ENCODE assay signal across 18 mouse cellular contexts in genomic region chr16:38670621-38671390, GRCm38 (mm10). TPM values are rescaled to one million over a fixed set of nuclear protein-coding genes. Genes with fewer than 3 reads are reported as not detected.
DNase-seq lines count a peak whose midpoint lies in the region; ATAC-seq and TF ChIP-seq lines count a peak whose summit lies in the region.
"Had no signal": no experiment of that assay in that cellular context is flagged by ENCODE, and none has a peak within 500 bp of the region (broad histone marks: within the 10 kb centered on the region; RNA-seq: fewer than 3 reads in every experiment).

No protein-coding gene starts in this region.

- no peak for ATAC-seq in hindbrain, postnatal 0 days
- ATAC-seq in hindbrain, embryonic 16.5 days = no peak
- no peak for ATAC-seq in forebrain, postnatal 0 days
- ATAC-seq: CD4-positive, CD25-positive, alpha-beta regulatory T cell, adult 4 months; intestine, embryonic 15.5 days had no signal

- no peaks in the 10 kb centered on the region for H3K27me3 ChIP-seq in hindbrain, postnatal 0 days (ENCODE audit: insufficient read depth, low read length)
- H3K27me3 ChIP-seq in hindbrain, embryonic 16.5 days (replicated peaks; ENCODE audit: control insufficient read depth, insufficient read depth, low read length) = no peaks in the 10 kb centered on the region
- no peaks in the 10 kb centered on the region for H3K27me3 ChIP-seq in forebrain, postnatal 0 days (ENCODE audit: insufficient read depth, low read length)
- H3K27me3 ChIP-seq: intestine, embryonic 15.5 days; midbrain, embryonic 12.5 days; stomach, embryonic 15.5 days had no signal

- WGBS in hindbrain, postnatal 0 days = 73% methylated on average over 12 of the region's 12 CpGs
- 77% methylated on average over 12 of the region's 12 CpGs for WGBS in hindbrain, embryonic 16.5 days
- WGBS in forebrain, postnatal 0 days = 76% methylated on average over 12 of the region's 12 CpGs

- no peak for TF ChIP-seq POLR2A in brain, embryonic 14.5 days (IDR thresholded peaks at IDR 0.05; ENCODE audit: borderline replicate concordance, extremely low read depth, insufficient read depth, insufficient read length, poor library complexity, severe bottlenecking)

- H3K4me3 ChIP-seq in gastrocnemius, adult 2 months = no peak overlapping the region
- no peak overlapping the region for H3K4me3 ChIP-seq in hindbrain, postnatal 0 days (ENCODE audit: low read length)
- H3K4me3 ChIP-seq in hindbrain, embryonic 16.5 days (ENCODE audit: low read length) = no peak overlapping the region
- no peak overlapping the region for H3K4me3 ChIP-seq in forebrain, postnatal 0 days (ENCODE audit: low read depth, low read length)
- H3K4me3 ChIP-seq: intestine, embryonic 15.5 days; midbrain, embryonic 12.5 days; stomach, embryonic 15.5 days had no signal

- intact Hi-C loops in gastrocnemius, adult 2 months (cut with DNase I) = no loop called here
- intact Hi-C loops in gastrocnemius, postnatal 36 days (cut with DNase I) = no loop called here

- no peaks in the 10 kb centered on the region for H3K9me3 ChIP-seq in hindbrain, postnatal 0 days (ENCODE audit: low read length)
- no peaks in the 10 kb centered on the region for H3K9me3 ChIP-seq in hindbrain, embryonic 16.5 days (ENCODE audit: control insufficient read depth, low read length)
- H3K9me3 ChIP-seq in forebrain, postnatal 0 days (ENCODE audit: low read length) = no peaks in the 10 kb centered on the region
- H3K9me3 ChIP-seq: intestine, embryonic 15.5 days; midbrain, embryonic 12.5 days; stomach, embryonic 15.5 days had no signal

- H3K36me3 ChIP-seq in hindbrain, postnatal 0 days (ENCODE audit: insufficient read depth, low read length) = no peaks in the 10 kb centered on the region
- no peaks in the 10 kb centered on the region for H3K36me3 ChIP-seq in hindbrain, embryonic 16.5 days (ENCODE audit: control insufficient read depth, insufficient read depth, low read length)
- no peaks in the 10 kb centered on the region for H3K36me3 ChIP-seq in forebrain, postnatal 0 days (ENCODE audit: insufficient read depth)
- H3K36me3 ChIP-seq: intestine, embryonic 15.5 days; midbrain, embryonic 12.5 days; stomach, embryonic 15.5 days had no signal

- H3K4me2 ChIP-seq in hindbrain, postnatal 0 days (ENCODE audit: low read depth, low read length) = no peak overlapping the region
- no peak overlapping the region for H3K4me2 ChIP-seq in hindbrain, embryonic 16.5 days (ENCODE audit: low read length)
- H3K4me2 ChIP-seq in forebrain, postnatal 0 days (ENCODE audit: low read depth) = no peak overlapping the region
- H3K4me2 ChIP-seq: intestine, embryonic 15.5 days; midbrain, embryonic 12.5 days; stomach, embryonic 15.5 days had no signal

- peak overlapping the region; percentile 16; the same call in 1 of the 2 replicates for H3K27ac ChIP-seq in gastrocnemius, adult 2 months
- no peak overlapping the region for H3K27ac ChIP-seq in hindbrain, postnatal 0 days
- no peak overlapping the region for H3K27ac ChIP-seq in hindbrain, embryonic 16.5 days (ENCODE audit: low read depth, low read length)
- no peak overlapping the region for H3K27ac ChIP-seq in forebrain, postnatal 0 days (ENCODE audit: low read depth, low read length)
- H3K27ac ChIP-seq: intestine, embryonic 15.5 days; midbrain, embryonic 12.5 days; stomach, embryonic 15.5 days had no signal

- no peak for TF ChIP-seq CTCF in gastrocnemius, adult 2 months (IDR thresholded peaks at IDR 0.05)
- no peak for TF ChIP-seq CTCF in hindbrain, postnatal 0 days (IDR thresholded peaks at IDR 0.05; ENCODE audit: low read depth)
- no peak for TF ChIP-seq CTCF in brain, embryonic 14.5 days (IDR thresholded peaks at IDR 0.05; ENCODE audit: borderline replicate concordance, extremely low read depth, insufficient read depth, insufficient read length)
- no peak for TF ChIP-seq CTCF in forebrain, postnatal 0 days (IDR thresholded peaks at IDR 0.05; ENCODE audit: low read depth)

- H3K4me1 ChIP-seq in hindbrain, postnatal 0 days (ENCODE audit: insufficient read depth, low read length) = peaks cover 17% of the 10 kb centered on the region
- peaks cover 14% of the 10 kb centered on the region for H3K4me1 ChIP-seq in hindbrain, embryonic 16.5 days (ENCODE audit: control insufficient read depth, insufficient read depth, low read depth, low read length)
- peaks cover 8% of the 10 kb centered on the region; the same call in 1 of the 2 replicates for H3K4me1 ChIP-seq in forebrain, postnatal 0 days (ENCODE audit: insufficient read depth)
- H3K4me1 ChIP-seq: intestine, embryonic 15.5 days; stomach, embryonic 15.5 days had no signal

- no peak overlapping the region for H3K9ac ChIP-seq in hindbrain, postnatal 0 days (replicated peaks; ENCODE audit: low read length)
- no peak overlapping the region for H3K9ac ChIP-seq in hindbrain, embryonic 16.5 days (ENCODE audit: low read depth, low read length)
- no peak overlapping the region for H3K9ac ChIP-seq in forebrain, postnatal 0 days
- H3K9ac ChIP-seq: intestine, embryonic 15.5 days; midbrain, embryonic 12.5 days; stomach, embryonic 15.5 days had no signal

- no peak for DNase-seq in gastrocnemius, adult 2 months
- DNase-seq in gastrocnemius, postnatal 36 days = no peak
- DNase-seq in hindbrain, postnatal 0 days (ENCODE audit: low spot score) = peak; percentile 67
- DNase-seq in brain, embryonic 14.5 days (ENCODE audit: low read depth) = peak; percentile 81
- peak; percentile 33 for DNase-seq in forebrain, postnatal 0 days
- DNase-seq in left cerebral cortex, adult 9 months (ENCODE audit: low spot score in 2 of 2) = no peak
- DNase-seq: adrenal gland, postnatal 14 days; gastrocnemius, postnatal 10 days; kidney, postnatal 14 days; liver; lung, adult 18-20 months; lung, postnatal 36 days; spleen, adult 18-20 months had no signal

RNA-seq across cellular contexts. Expression of gene Arhgap31, which starts 42.3 kb away (rescaled TPM):
- total RNA-seq in gastrocnemius, adult 2 months (2021) = 10 to 100 TPM; 11.9 to 18.6 TPM
- 10 to 100 TPM; 12.3 to 12.4 TPM for total RNA-seq in gastrocnemius, postnatal 36 days (2021)
- 12.7 and 14.9 TPM in 2 replicates for total RNA-seq in hindbrain, postnatal 0 days (2014; rRNA removed)
- polyA plus RNA-seq in hindbrain, postnatal 0 days (2015; fragmentation: Nextera tagmentation; extraction: Ambion mirVana) = 4.6 and 4.8 TPM in 2 replicates
- polyA plus RNA-seq in hindbrain, embryonic 16.5 days (2015; fragmentation: Nextera tagmentation; extraction: Ambion mirVana) = 4.5 and 6.7 TPM in 2 replicates
- polyA plus RNA-seq in brain, embryonic 14.5 days (2012; rRNA removed) = 3.2 and 7.0 TPM in 2 replicates
- 7.7 and 9.6 TPM in 2 replicates for total RNA-seq in forebrain, postnatal 0 days (2014; rRNA removed)
- polyA plus RNA-seq in forebrain, postnatal 0 days (2015; fragmentation: Nextera tagmentation; extraction: Ambion mirVana) = 1.8 and 2.4 TPM in 2 replicates

Comparison
In these comparisons a context has a peak if more than half of its experiments do, and no peak if none do; other contexts are left out.
1. DNase-seq: peak in hindbrain, postnatal 0 days (single experiment), brain, embryonic 14.5 days (single experiment) and forebrain, postnatal 0 days (single experiment); none in gastrocnemius, adult 2 months (single experiment), gastrocnemius, postnatal 36 days (0 of 2) and left cerebral cortex, adult 9 months (0 of 2).